Mouse (Mus musculus) right cerebral cortex, postnatal 14 days (tissue): ENCODE data around the gene 2810021J22Rik.
"Not testable (repeated sequence)": the region's sequence is repeated elsewhere in the genome, so short reads cannot be mapped to it uniquely, and the experiment has no call there.

Experiments
- DNase-seq: peaks from one replicate; pipeline ENCODE4 v3.0.0; 2022

The 2810021J22Rik gene

DNA sequence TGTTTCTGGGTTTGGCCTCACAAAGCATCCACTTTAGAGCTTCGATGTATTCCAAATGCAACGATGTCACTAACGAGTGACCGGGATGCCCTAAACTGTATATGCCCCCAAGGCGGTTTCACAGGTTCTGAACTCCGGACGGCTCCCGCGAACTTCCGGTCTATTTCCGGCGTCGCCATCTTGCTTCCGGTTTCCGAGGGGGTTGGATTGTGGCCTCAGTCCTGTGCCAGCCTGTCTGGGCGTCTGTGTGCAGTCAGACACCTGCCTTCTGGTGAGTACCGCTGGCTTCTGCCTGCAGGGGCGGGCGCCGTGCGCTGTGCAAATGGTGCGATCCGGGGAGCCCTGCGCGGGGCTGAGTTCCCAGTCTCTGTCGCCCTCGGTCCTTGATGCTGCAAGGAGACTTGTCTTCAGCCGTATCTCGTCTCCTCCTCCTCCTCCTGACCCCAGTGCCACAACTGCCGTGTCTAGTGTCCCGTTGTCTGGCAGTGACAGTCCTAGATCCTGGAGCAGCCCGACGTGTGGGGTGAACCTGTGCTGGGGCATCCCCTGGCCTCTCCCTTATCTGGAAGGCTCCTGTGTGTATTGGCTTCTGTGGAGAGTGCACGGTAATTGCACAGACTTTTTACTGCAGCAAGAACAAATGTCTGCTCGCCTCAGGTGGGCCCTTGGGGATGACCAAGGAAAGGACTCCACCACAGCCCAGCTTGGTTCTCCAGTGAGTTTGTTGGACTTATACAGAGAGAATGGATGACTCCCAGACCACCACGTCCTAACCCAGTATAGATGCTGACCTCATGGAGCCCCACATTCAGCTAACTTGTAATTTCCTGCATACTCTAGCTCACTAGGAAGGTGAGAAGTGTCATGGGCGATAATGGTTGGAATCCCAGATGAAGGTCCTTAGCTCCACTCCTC is at the start of gene 2810021J22Rik:
TSS of gene 2810021J22Rik (plus strand) at position 178 of the 915 bp plus-strand sequence.
- DNase-seq = peak; percentile 79

DNA sequence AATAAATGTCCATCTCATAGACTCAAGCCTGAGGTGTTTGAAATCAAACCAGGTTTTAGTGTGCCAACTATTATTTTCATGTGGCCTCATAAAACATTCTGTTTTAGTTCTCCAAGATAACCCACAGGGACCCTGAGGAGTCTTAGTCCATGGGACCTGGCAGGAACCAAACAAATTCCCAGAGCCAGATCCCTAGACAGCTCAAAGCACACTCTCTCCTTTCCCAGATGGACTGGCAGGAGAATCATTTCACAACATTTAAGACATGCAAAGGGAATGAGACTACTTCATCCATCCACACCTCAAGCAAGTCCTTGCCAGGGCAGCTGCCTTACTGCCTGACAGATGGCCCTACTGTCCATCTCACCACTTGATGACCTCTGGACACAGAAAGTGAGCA is 38.1 kb upstream of the 2810021J22Rik start, which contains the start of gene Olfr312:
TSS of gene Olfr312 (plus strand) at position 301 of the 400 bp plus-strand sequence.
- not testable (repeated sequence) for DNase-seq

DNA sequence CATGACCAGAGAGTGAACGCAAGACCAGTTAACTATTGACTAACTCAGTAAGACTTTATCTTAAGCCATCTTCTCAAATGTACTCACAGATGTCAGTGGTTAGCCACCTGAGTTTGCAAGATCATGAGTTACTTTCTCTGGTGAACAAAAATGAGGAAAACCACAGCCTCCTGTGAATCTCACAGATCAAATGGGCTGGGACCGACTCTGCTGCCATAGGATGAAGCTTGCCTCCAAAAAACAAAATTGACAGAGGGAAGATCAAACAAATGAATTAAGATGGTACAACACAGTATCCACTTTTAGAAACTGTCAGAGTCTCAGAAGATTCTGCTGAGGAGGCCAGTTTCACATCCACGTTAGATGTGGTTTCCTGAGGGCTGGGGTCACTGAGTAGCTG is 37.3 kb upstream of the 2810021J22Rik start:
- no peak for DNase-seq

DNA sequence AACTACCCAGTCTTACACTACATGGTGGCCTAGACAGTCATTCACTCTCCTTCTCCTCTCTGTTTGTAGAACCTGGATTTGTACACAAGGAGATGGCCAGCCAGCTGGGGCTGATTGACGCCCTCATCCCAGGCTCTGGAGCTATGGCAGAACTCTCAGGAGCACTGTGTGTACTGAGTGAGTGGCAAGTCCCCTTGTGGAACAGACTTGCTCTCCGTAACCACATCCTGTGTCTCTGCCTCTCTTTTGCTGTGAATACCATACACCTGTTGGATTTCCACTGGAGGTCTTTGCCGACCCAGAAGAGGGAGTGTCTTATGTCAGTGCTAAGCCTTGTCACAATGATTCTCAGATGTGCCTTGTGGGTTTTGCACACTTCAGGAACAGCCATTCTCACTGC is 34.5 kb upstream of the 2810021J22Rik start:
- not testable (repeated sequence) for DNase-seq

DNA sequence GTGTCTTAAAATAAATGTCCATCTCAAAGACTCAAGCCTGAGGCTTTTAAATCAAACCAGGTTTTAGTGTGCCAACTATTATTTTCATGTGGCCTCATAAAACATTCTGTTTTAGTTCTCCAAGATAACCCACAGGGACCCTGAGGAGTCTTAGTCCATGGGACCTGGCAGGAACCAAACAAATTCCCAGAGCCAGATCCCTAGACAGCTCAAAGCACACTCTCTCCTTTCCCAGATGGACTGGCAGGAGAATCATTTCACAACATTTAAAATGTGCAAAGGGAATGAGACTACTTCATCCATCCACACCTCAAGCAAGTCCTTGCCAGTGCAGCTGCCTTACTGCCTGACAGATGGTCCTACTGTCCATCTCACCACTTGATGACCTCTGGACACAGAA is 28.1 kb upstream of the 2810021J22Rik start, which contains the start of gene Olfr311:
TSS of gene Olfr311 (plus strand) at position 301 of the 400 bp plus-strand sequence.
- not testable (repeated sequence) for DNase-seq

DNA sequence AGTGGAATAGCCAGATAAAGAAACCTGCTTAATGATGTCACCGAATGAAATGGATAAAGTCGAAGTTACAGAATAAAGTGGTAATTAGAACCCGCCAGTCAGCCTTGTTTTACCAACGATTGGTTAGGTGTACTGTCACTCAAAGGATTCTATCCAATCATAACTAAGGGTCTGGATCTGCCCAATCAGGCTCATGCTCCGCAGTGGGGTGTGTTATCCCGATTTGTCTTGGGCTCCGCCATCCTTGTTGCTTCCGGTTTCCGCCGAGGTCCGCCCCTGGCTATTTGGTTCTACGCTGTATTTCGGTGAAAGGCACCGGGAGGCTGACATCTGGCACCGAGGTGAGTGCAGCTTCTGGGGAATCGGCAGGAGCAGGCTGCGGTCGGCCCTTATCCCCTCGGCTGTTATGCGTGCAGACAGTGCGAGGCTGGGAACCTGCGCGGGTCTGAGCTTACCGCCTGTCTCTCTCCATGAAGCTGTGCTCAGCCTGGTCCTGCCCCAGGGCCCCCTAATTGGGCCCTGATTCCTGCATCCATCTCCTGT is 20.0 kb upstream of the 2810021J22Rik start, which contains the start of gene Gm12258:
TSS of gene Gm12258 (plus strand) at position 240 of the 543 bp plus-strand sequence.
- peak; percentile 75 for DNase-seq

DNA sequence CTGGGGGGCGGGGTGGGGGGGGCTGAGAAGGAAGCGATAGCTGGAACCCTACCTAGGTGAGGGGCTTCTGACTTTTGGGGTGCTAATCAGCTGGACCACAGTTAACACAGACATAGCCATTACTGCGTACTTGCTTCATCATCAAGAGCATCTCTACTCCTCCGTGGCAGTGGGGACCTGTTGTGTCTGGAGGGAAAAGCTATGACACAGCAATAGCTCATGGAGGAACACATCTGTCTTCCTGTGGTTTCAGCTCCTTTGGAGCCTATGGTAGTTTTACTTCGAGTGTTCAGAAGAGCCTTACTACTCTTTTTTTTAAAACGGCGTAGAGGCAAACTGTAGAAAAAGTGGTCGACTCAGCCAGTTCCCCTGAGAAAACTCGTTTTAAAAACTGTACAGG is 19.4 kb upstream of the 2810021J22Rik start:
- DNase-seq = no peak

DNA sequence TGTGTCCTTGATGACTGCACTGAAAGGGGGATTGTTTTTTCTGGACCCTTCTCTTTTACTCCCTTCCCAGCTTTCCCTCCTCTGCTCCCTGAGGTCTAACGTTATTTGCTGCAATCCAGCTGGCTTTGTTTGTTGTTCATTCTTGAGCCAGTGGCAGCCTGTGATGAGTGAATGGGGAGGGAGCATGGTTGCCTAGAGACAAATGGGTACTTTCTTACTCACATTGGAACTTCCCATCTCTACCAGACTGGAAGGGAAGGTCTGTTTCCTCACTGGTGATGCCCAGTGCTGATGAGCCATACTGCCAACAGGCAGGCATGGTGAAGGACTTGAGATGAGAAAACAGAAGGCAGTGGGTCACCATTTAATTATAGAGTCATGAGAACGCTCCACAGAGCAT is 17.3 kb upstream of the 2810021J22Rik start:
- no peak for DNase-seq

DNA sequence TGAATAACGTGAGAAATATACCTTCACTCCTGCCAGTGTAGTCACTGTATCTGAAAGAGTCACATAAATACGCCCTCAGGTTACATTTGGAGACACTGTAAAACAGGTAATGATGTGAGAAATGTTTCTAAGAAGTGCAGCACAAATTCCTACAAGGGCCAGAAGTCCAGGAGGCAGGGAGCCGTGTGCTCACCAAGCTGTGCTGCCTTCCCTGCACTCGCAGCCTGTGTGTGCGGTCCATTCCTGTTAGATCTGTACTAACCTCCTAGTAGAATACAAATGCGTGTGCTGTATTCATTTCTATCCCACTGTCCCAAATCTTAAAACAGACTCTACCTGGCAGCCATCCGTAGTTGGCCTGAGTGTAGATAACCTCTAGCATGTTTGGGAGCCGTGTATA is 6.3 kb upstream of the 2810021J22Rik start:
- DNase-seq = no peak

DNA sequence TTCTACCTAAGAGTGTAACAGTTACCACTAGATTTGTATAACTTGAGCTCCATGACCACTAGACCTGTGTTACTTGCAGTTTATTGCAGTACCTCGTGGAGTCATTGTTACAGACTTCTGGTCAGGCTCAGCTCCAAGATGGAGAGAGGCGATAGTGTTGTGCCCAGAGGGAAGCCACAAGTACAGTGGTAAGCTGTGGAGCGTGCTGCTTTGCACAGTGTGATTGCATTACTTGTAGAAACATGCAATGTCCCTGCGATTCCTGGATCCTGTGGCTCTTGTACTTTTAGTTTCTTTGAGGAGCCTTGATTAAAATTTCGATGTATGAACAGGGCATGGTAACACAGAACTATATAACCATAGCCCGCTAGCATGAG is 926 bp downstream of the 2810021J22Rik start:
- no peak for DNase-seq

DNA sequence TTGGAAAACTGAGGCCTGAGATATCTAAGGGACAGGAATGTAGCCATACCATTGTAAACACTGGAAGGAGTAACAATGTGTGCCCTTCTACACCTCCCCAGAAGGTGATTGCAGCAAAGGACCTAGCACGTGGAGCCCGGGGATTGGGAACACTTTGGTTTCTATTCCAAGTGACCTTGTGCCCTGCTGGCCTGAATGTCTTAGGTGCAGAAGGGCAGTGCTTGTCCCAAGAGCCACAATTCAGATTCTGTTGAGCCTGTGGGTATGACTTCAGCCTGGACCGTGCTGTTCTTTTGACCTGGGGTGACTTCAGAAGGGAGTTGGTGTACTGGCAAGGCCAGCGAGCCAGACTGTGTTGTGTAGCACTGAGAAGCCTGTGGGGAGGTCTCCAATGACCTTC is 3.9 kb downstream of the 2810021J22Rik start:
- DNase-seq = no peak

DNA sequence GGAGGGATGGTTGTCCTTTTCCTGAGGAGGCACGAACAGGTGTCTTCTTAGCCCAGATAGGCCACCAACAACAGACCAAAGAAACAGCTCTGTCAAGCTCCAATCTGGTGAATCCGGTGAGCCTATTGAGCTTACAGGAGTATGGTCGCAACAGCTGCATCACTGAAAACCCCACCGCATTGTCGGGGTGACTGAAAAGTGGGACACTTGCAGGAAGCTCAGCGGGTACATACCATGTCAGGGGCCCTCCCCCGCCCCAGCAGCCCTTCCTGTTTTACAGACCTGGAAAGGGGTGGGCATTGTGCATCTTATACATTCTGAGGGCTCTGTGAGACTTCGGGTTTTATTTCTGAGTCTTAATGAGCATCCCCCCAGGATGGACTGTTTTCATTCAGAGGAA is 16.7 kb downstream of the 2810021J22Rik start:
- no peak for DNase-seq

DNA sequence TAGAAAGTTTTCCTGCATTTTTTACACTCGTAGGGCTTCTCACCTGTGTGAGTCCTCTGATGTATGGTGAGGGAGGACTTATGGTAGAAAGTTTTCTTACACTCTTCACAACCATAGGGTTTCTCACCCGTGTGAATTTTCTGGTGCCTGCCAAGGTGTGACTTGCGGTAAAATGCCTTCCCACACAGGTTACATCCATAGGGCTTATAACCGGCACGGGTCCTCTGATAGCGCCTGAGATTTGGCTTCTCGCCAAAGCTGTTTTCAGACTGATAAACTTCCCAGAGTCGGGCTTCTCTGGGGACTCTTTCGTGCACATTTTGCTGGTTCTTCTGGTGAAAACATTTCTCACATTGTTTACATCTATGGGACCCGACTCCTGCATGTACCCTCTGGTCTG is 23.5 kb downstream of the 2810021J22Rik start:
- DNase-seq = no peak

DNA sequence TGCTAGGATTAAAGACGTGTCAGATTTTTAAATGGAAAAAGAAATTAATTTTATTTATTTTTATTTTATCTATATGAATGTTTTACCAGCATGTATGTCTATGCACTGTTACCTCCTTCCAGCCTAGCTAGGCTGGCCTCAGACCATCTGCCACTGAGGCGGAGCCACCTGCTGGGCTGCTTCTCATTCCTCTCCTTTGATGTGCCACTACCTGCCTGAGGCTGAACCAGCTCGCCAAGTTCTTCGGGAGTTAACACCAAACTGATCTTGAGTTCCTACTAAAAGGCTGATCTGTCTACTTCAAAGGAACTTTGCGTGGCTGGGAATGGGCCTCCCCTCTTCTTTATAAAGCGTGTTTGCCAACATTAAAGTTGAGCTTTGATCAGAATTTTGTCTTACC is 27.4 kb downstream of the 2810021J22Rik start:
- no peak for DNase-seq

DNA sequence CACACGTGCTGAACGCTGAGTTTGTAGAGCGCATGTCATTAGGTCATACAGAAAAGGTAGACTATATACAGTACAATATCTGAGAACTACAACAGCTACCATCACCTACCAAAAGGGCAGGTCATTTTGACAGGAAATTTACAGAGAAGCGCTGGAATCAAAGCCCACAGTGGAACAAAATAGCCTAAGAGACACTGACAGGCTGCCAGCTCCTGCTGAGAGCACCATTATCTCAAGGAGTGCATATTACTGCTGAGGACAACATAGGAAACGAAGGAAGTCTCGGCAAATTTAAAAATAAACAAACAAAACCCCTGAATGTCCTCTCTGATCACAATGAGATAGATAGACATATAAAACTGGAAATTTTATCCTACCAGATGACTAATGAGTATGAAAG is 30.5 kb downstream of the 2810021J22Rik start:
- DNase-seq = no peak

DNA sequence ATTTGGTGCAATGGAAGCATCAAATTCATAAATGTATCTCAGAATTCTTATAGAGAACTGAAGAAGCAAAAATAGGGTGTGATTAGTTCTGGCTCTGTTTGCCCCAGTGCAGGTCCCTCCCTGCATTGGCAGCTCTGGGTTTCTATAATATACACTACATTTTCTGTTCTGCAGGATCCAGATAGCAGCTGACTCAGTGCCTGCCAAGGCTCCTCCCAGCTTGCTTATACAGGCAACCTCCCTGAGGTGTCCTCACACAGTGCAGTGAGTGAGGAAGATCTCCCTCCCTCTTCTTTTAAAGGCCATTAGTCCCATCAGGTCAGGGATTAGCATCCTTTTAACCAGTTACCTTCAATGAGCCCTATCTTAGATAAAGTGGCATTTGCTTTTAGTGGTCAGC is 34.1 kb downstream of the 2810021J22Rik start:
- no peak for DNase-seq

DNA sequence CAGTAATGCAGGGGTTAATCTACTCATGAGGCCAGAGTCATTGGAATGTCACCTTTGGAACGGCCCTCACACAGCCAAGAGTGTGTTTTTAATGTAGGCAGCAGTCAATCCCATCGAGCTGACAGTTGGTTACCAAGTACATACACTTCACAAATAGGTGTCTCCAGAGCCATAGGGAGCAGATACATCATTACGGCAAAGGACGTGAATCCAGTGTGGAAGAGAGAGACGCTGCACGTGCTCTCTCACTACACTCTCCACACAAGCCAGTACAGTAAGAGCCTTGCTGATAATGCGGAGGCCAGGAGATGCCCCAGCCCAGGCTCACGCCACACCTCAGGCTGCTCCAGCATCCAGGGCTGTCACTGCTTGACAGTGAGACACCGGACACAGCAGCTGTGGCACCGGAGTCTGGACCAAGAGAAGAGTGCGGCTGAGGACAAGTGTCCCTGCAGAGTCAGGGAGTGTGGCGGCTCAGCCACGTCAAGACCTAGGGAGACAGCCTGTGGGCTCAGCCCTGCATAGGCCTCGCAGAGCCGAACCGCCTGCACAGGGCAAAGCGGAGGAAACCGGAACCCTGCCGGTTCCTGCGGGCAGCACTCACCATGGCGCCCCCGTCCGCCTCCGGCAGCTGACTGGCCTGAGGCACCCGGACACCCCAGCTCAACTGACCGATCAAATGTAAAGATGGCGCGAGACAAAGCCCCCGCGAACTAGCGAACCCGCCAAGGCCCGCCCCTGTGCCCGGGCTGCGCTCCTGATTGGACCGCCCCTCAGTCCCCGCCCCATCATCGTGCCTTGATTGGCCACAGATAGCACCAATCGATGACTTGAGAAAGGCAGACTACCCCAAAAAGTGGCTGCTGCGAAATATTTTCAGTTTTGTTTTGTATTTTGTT is 36.7 kb downstream of the 2810021J22Rik start, which contains the start of gene Zfp39:
TSS of gene Zfp39 (minus strand) at position 715 of the 899 bp plus-strand sequence.
- peak; percentile 95 for DNase-seq

DNA sequence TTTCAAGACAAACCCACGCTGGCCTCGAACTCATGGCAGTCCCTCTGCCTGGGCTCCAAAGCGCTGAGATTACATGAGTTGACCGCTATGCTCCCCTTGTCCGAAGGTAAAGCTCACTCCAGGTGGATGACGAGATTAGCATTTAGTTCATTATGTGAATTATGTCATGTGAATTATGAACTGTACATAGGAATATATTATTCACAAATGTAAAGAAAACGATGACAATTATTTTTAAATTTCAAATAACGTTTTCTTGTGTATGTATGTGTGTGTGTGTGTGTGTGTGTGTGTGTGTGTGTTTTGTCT is 37.3 kb downstream of the 2810021J22Rik start:
- DNase-seq = no peak

DNA sequence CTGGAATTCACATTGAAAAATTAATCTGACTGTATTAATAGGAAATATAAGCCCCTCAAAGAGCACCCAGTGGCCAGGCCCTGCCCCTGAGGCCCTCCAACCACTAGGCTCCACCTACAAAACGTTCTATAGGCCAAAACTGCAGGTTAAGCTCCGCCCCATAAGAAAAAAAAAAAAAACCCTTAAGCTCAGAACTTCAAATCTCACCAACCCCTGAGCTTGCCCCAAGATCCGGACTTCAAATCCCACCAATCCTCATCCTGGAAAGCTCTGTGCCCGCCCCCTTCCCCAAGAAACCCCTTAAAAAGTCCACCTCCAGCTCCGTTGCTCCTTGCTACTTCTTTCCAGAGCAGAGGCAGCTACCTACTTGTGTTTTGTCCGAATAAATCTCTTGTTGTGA is 37.8 kb downstream of the 2810021J22Rik start:
- no peak for DNase-seq

DNA sequence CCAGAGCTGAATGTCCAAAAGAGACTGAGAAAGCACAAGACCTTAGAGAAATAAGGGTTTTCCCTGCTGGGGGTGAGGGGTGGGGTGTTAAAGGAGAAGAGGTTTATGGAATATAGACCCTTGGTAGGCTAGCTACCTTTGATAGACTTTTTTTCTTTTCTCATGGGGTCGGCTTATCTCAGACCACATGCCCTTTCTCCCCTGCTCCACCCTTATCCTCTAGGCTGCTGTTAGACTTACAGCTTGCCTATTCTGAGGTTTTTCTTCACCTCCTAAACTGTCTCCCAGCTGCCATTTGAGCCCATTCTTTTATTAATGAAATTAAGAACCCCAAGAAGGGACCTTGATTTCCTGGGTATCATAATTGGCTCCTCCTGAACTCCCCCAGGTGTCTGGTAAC is 46.8 kb downstream of the 2810021J22Rik start:
- DNase-seq = no peak

DNA sequence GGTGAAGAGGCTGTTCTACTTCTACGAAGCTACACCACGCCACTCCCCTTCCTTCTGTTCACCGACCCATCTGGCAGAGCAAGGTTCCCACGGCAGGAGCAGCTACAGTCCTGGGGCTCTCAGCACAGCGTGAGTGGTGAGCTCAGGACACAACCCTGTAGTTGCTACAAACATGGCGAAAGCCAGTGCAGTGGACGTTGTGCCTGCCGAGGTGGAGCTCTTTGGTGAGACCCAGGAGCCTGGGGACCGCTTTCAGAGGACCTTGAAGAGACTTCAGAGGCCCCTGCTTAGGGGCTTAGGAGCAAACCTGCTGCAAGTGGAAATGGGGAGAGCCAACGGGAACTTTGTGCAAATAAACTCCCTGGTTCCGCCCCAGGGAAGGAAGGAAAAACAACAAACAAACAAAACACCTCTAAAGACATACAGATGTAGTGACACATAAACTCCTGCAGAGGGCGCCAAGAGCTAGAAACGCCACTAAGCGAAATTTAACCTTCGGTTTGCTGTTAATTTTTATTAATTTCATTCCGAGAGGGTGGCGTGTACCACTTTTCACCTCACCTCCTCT is 47.5 kb downstream of the 2810021J22Rik start:
- no peak for DNase-seq

DNA sequence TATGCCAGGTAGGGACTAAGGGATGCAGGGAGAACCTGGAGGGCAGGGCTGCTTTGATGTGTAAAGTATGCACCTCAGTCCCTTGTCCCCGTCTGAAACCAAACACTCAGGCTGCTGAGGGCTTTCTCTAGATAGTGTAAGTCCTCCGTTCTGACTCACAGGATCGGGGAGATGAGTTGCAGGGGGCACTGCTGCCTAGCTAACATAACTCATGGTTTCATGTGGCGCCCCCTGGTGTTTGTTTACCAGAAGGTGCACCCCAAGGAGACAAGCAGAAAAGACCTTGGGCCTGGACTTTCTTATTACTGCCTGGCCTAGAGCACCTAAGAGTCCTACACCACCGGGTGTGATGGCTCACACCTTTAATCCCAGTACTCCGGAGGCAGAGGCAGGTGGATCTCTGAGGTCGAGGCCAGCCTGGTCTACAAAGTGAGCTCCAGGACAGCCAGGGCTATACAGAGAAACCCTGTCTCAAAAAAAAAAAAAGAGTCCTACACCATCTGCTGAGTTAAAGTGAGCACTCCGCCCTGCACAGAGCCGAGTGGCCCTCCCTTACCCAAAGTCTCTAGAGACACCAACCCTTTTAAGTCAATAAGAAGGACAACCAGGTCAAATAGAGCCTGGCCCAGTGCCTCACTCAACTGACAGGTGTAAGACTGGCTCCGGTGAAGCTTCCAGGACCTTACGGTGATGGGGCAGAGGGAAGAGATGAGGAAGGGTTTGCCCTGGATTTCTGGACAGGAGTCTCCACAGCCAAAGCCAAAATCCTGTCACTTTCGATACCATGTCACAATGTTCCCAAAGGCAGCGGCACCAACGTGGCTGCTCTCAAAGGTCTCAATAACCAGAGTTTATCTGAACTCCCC is 50.1 kb downstream of the 2810021J22Rik start:
- DNase-seq = peak; percentile 47
